Mouse (Mus musculus): ENCODE data around the gene Abtb2.
A peak's percentile ranks its signal among the peaks of the same experiment; 100 is the strongest.

Gene Abtb2

GRCm38 (mm10) chr2:103584093-103584492 is 18.0 kb downstream of the Abtb2 start:
- no peak for DNase-seq

GRCm38 (mm10) chr2:103586423-103586822 is 20.3 kb downstream of the Abtb2 start:
- DNase-seq, result no peak

GRCm38 (mm10) chr2:103588776-103589175 is 22.7 kb downstream of the Abtb2 start:
- DNase-seq, result no peak

- no peak for DNase-seq
Observed at GRCm38 (mm10) chr2:103589400-103589799, 23.3 kb downstream of the Abtb2 start.

GRCm38 (mm10) chr2:103590645-103591044 is 24.5 kb downstream of the Abtb2 start:
- DNase-seq, result no peak

- DNase-seq, result no peak
Observed at GRCm38 (mm10) chr2:103591742-103592590, 25.9 kb downstream of the Abtb2 start.

GRCm38 (mm10) chr2:103592591-103592929 is 26.4 kb downstream of the Abtb2 start:
- no peak for DNase-seq

- DNase-seq, result no peak
Observed at GRCm38 (mm10) chr2:103594592-103595011, 28.5 kb downstream of the Abtb2 start.

GRCm38 (mm10) chr2:103595028-103595651 is 29.0 kb downstream of the Abtb2 start:
- DNase-seq, result no peak

GRCm38 (mm10) chr2:103599296-103599695 is 33.2 kb downstream of the Abtb2 start:
- DNase-seq, result no peak

GRCm38 (mm10) chr2:103600165-103600891 is 34.2 kb downstream of the Abtb2 start:
- peak; percentile 28 for DNase-seq

- DNase-seq, result no peak
Observed at GRCm38 (mm10) chr2:103601126-103601525, 35.0 kb downstream of the Abtb2 start.

GRCm38 (mm10) chr2:103601531-103601930 is 35.4 kb downstream of the Abtb2 start:
- no peak for DNase-seq

GRCm38 (mm10) chr2:103603209-103603608 is 37.1 kb downstream of the Abtb2 start:
- DNase-seq, result no peak

- DNase-seq, result no peak
Observed at GRCm38 (mm10) chr2:103603869-103604268, 37.8 kb downstream of the Abtb2 start.

- no peak for DNase-seq
Observed at GRCm38 (mm10) chr2:103605805-103606498, 39.8 kb downstream of the Abtb2 start.

GRCm38 (mm10) chr2:103607926-103608325 is 41.8 kb downstream of the Abtb2 start:
- DNase-seq, result peak; percentile 66

- no peak for DNase-seq
Observed at GRCm38 (mm10) chr2:103608947-103609346, 42.8 kb downstream of the Abtb2 start.

GRCm38 (mm10) chr2:103609499-103609898 is 43.4 kb downstream of the Abtb2 start:
- no peak for DNase-seq

GRCm38 (mm10) chr2:103610831-103611535 is 44.9 kb downstream of the Abtb2 start:
- no peak for DNase-seq

GRCm38 (mm10) chr2:103613865-103614264 is 47.8 kb downstream of the Abtb2 start:
- no peak for DNase-seq

- DNase-seq, result no peak
Observed at GRCm38 (mm10) chr2:103615028-103615427, 48.9 kb downstream of the Abtb2 start.

All from thymus, postnatal 14 days (tissue).